Mouse (Mus musculus): Measurements from ENCODE around the gene Ephb2.

GRCm38 (mm10) chr4:136802446-136802845, 33.3 kb downstream of the Ephb2 start:
- no peak for TF ChIP-seq CTCF (IDR thresholded peaks at IDR 0.05; ENCODE audit: low read depth)
- no peak for TF ChIP-seq EP300 (IDR thresholded peaks at IDR 0.05; ENCODE audit: low read depth)
